Mouse (Mus musculus): ENCODE results near the gene Trpt1. TPM values are rescaled to one million over a fixed set of nuclear protein-coding genes. Genes with fewer than 3 reads are reported as not detected.

The Trpt1 gene
- polyA plus RNA-seq, 1 experiment from 2014 or later = 11.0 TPM

DNA sequence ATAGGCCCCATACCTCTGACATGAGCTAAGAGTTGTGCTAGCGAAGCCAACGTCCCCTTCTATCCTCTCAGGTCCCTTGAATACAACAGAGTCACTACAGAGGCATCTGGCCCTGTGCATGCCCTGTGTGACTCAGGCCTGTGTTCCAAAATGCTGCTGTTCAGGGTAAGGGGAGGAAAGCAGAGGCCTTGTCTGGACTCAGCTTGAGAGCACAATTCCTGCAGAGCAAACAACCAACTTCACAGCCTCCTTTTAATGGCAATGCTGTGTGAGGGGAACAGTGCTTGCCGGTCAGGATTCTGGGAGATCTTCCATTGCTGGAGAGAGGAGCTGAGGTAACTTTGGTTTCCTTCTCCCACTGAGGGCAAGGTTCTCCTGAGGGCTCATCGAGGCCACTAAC lies 48.3 kb downstream of the Trpt1 start:
- TF ChIP-seq CTCF (IDR thresholded peaks at IDR 0.05) (no peak), EP300 (IDR thresholded peaks at IDR 0.05) (no peak)
- H3K9me3 ChIP-seq (ENCODE audit: low read length) = no peaks in the 10 kb centered on the region
- no peak overlapping the region for H3K4me3 ChIP-seq (ENCODE audit: low read depth, low read length)
- no peak overlapping the region for H3K27ac ChIP-seq (ENCODE audit: low read length)
- H3K4me1 ChIP-seq (ENCODE audit: insufficient read depth, low read depth, low read length) = no peaks in the 10 kb centered on the region
- ATAC-seq (no peak), DNase-seq (ENCODE audit: low spot score) (no peak)
- H3K9ac ChIP-seq (replicated peaks; ENCODE audit: low read depth) = no peak overlapping the region
- no peaks in the 10 kb centered on the region for H3K27me3 ChIP-seq (replicated peaks; ENCODE audit: insufficient read depth, low read length)
- no peaks in the 10 kb centered on the region for H3K36me3 ChIP-seq (ENCODE audit: insufficient read depth, low read length)
- no peak overlapping the region for H3K4me2 ChIP-seq (replicated peaks; ENCODE audit: low read depth, low read length)
- WGBS = 52% methylated on average over 4 of the region's 4 CpGs

DNA sequence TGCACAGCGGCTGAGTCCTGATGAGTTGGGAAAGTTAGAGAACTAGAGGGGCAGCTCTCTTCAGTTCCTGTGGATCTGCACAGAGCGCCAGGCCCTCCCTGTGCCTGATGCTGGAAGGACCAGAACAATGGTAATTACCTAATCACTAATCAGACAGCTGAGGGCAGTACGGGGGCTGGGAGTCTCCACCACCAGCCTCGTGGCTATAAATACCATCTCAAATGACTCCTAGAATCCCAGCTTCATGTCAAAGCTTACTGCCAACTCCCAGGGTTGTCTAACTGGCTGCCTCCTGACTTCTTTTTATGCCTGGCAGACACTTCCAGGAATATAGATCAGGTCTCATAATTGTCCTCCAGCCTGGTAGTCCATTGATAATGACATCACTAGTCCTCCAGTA lies 48.8 kb downstream of the Trpt1 start:
- no peaks in the 10 kb centered on the region for H3K9me3 ChIP-seq (ENCODE audit: low read length)
- no peak overlapping the region for H3K27ac ChIP-seq (ENCODE audit: low read length)
- TF ChIP-seq CTCF (IDR thresholded peaks at IDR 0.05) (no peak), EP300 (IDR thresholded peaks at IDR 0.05) (no peak)
- no peak overlapping the region for H3K9ac ChIP-seq (replicated peaks; ENCODE audit: low read depth)
- H3K36me3 ChIP-seq (ENCODE audit: insufficient read depth, low read length) = no peaks in the 10 kb centered on the region
- H3K4me1 ChIP-seq (ENCODE audit: insufficient read depth, low read depth, low read length) = no peaks in the 10 kb centered on the region
- 46% methylated on average over 4 of the region's 4 CpGs for WGBS
- no peak overlapping the region for H3K4me3 ChIP-seq (ENCODE audit: low read depth, low read length)
- no peak for DNase-seq (ENCODE audit: low spot score)
- no peaks in the 10 kb centered on the region for H3K27me3 ChIP-seq (replicated peaks; ENCODE audit: insufficient read depth, low read length)
- no peak overlapping the region for H3K4me2 ChIP-seq (replicated peaks; ENCODE audit: low read depth, low read length)
- no peak for ATAC-seq

Other genes with a start within 250 kb of the Trpt1 start
- gene Rps6ka4, start 155.5 kb upstream of the Trpt1 start, polyA plus RNA-seq (2015; fragmentation: Nextera tagmentation; extraction: Ambion mirVana) = 36.7 and 40.6 TPM in 2 replicates
- gene Ccdc88b, start 137.9 kb upstream of the Trpt1 start, polyA plus RNA-seq (2015; fragmentation: Nextera tagmentation; extraction: Ambion mirVana) = 2.9 and 6.3 TPM in 2 replicates
- 89.0 and 93.3 TPM in 2 replicates for gene Trmt112, start 86.4 kb upstream of the Trpt1 start, polyA plus RNA-seq (2015; fragmentation: Nextera tagmentation; extraction: Ambion mirVana)
- 437 and 450 TPM in 2 replicates for gene Prdx5, start 86.0 kb upstream of the Trpt1 start, polyA plus RNA-seq (2015; fragmentation: Nextera tagmentation; extraction: Ambion mirVana)
- gene Esrra, start 74.3 kb upstream of the Trpt1 start, polyA plus RNA-seq (2015; fragmentation: Nextera tagmentation; extraction: Ambion mirVana) = 9.8 and 12.8 TPM in 2 replicates
- 1.7 and 2.4 TPM in 2 replicates for gene Catsperz, start 70.8 kb upstream of the Trpt1 start, polyA plus RNA-seq (2015; fragmentation: Nextera tagmentation; extraction: Ambion mirVana)
- 0.12 and 0.30 TPM in 2 replicates for gene Kcnk4, start 61.6 kb upstream of the Trpt1 start, polyA plus RNA-seq (2015; fragmentation: Nextera tagmentation; extraction: Ambion mirVana)
- gene Bad, start 54.3 kb upstream of the Trpt1 start, polyA plus RNA-seq (2015; fragmentation: Nextera tagmentation; extraction: Ambion mirVana) = 106 TPM in 2 replicates
- gene Gpr137, start 53.7 kb upstream of the Trpt1 start, polyA plus RNA-seq (2015; fragmentation: Nextera tagmentation; extraction: Ambion mirVana) = 33.5 and 35.9 TPM in 2 replicates
- gene Ppp1r14b, start 21.2 kb upstream of the Trpt1 start, polyA plus RNA-seq (2015; fragmentation: Nextera tagmentation; extraction: Ambion mirVana) = 60.5 and 62.7 TPM in 2 replicates
- gene Plcb3, start 19.7 kb upstream of the Trpt1 start, polyA plus RNA-seq (2015; fragmentation: Nextera tagmentation; extraction: Ambion mirVana) = 33.6 and 40.7 TPM in 2 replicates
- gene Fkbp2, start 15.6 kb upstream of the Trpt1 start, polyA plus RNA-seq (2015; fragmentation: Nextera tagmentation; extraction: Ambion mirVana) = 105 and 107 TPM in 2 replicates
- gene Vegfb, start 8.5 kb upstream of the Trpt1 start, polyA plus RNA-seq (2015; fragmentation: Nextera tagmentation; extraction: Ambion mirVana) = 27.1 and 28.1 TPM in 2 replicates
- gene Dnajc4, start 3.6 kb upstream of the Trpt1 start, polyA plus RNA-seq (2015; fragmentation: Nextera tagmentation; extraction: Ambion mirVana) = 32.7 and 33.2 TPM in 2 replicates
- 21.0 and 24.9 TPM in 2 replicates for gene Nudt22, start within 50 bp of the Trpt1 start, polyA plus RNA-seq (2015; fragmentation: Nextera tagmentation; extraction: Ambion mirVana)
- gene Fermt3, start 23.3 kb downstream of the Trpt1 start, polyA plus RNA-seq (2015; fragmentation: Nextera tagmentation; extraction: Ambion mirVana) = 15.8 and 16.0 TPM in 2 replicates
- 51.8 and 58.5 TPM in 2 replicates for gene Stip1, start 43.8 kb downstream of the Trpt1 start, polyA plus RNA-seq (2015; fragmentation: Nextera tagmentation; extraction: Ambion mirVana)
- gene Macrod1, start 60.7 kb downstream of the Trpt1 start, polyA plus RNA-seq (2015; fragmentation: Nextera tagmentation; extraction: Ambion mirVana) = 16.0 and 19.4 TPM in 2 replicates
- 0.17 and 0.19 TPM in 2 replicates for gene Flrt1, start 109.6 kb downstream of the Trpt1 start, polyA plus RNA-seq (2015; fragmentation: Nextera tagmentation; extraction: Ambion mirVana)
- 107 and 119 TPM in 2 replicates for gene Otub1, start 210.2 kb downstream of the Trpt1 start, polyA plus RNA-seq (2015; fragmentation: Nextera tagmentation; extraction: Ambion mirVana)
- gene Cox8a, start 221.5 kb downstream of the Trpt1 start, polyA plus RNA-seq (2015; fragmentation: Nextera tagmentation; extraction: Ambion mirVana) = 889 and 976 TPM in 2 replicates
- gene Naa40, start 245.1 kb downstream of the Trpt1 start, polyA plus RNA-seq (2015; fragmentation: Nextera tagmentation; extraction: Ambion mirVana) = 16.6 and 17.7 TPM in 2 replicates

Measured in lung, postnatal 0 days (tissue).